Mouse (Mus musculus): ENCODE measurements around the gene Lypd3. TPM values are rescaled to one million over a fixed set of nuclear protein-coding genes. Genes with fewer than 3 reads are reported as not detected.
"Not testable (repeated sequence)": the region's sequence is repeated elsewhere in the genome, so short reads cannot be mapped to it uniquely, and the experiment has no call there.

Lypd3 gene
- total RNA-seq, 2 experiments from 2014 or later = 0.70 to 1.5 TPM

GRCm38 (mm10) chr7:24611709-24612108 is 24.6 kb upstream of the Lypd3 start:
- DNase-seq (ENCODE audit: low spot score in 2 of 2) = no peak

- no peak for DNase-seq (ENCODE audit: low spot score in 2 of 2)
These were observed 23.9 kb upstream of the Lypd3 start for GRCm38 (mm10) chr7:24612308-24612910.

GRCm38 (mm10) chr7:24614816-24615215 is 21.5 kb upstream of the Lypd3 start:
- no peak for DNase-seq (ENCODE audit: low spot score in 2 of 2)

- no peak for DNase-seq (ENCODE audit: low spot score in 2 of 2)
These were observed 18.6 kb upstream of the Lypd3 start for GRCm38 (mm10) chr7:24617763-24618162.

GRCm38 (mm10) chr7:24618374-24618773 is 18.0 kb upstream of the Lypd3 start:
- not testable (repeated sequence) for DNase-seq (ENCODE audit: low spot score in 2 of 2)

- no peak for DNase-seq (ENCODE audit: low spot score in 2 of 2)
These were observed 16.5 kb upstream of the Lypd3 start for GRCm38 (mm10) chr7:24619671-24620397.

GRCm38 (mm10) chr7:24621193-24621592 is 15.2 kb upstream of the Lypd3 start:
- no peak for DNase-seq (ENCODE audit: low spot score in 2 of 2)

- DNase-seq (ENCODE audit: low spot score in 2 of 2) = no peak
These were observed 13.4 kb upstream of the Lypd3 start for GRCm38 (mm10) chr7:24622967-24623366.

GRCm38 (mm10) chr7:24628685-24629610 is 7.4 kb upstream of the Lypd3 start:
- DNase-seq (ENCODE audit: low spot score in 2 of 2) = peak; percentile 51 to 72

- DNase-seq (ENCODE audit: low spot score in 2 of 2) = no peak
These were observed 6.7 kb upstream of the Lypd3 start for GRCm38 (mm10) chr7:24629672-24630071.

- no peak for DNase-seq (ENCODE audit: low spot score in 2 of 2)
These were observed 6.1 kb upstream of the Lypd3 start for GRCm38 (mm10) chr7:24630116-24630880.

- no peak for DNase-seq (ENCODE audit: low spot score in 2 of 2)
These were observed 696 bp downstream of the Lypd3 start for GRCm38 (mm10) chr7:24637046-24637445.

- no peak for DNase-seq (ENCODE audit: low spot score in 2 of 2)
These were observed 1.9 kb downstream of the Lypd3 start for GRCm38 (mm10) chr7:24638026-24638856.

- no peak for DNase-seq (ENCODE audit: low spot score in 2 of 2)
These were observed 4.1 kb downstream of the Lypd3 start for GRCm38 (mm10) chr7:24640450-24640849.

GRCm38 (mm10) chr7:24642491-24642890 is 6.1 kb downstream of the Lypd3 start:
- peak in 1 of 2 experiments; percentile 37 for DNase-seq (ENCODE audit: low spot score in 2 of 2)

- no peak for DNase-seq (ENCODE audit: low spot score in 2 of 2)
These were observed 8.1 kb downstream of the Lypd3 start for GRCm38 (mm10) chr7:24644492-24644891.

- DNase-seq (ENCODE audit: low spot score in 2 of 2) = no peak
These were observed 8.6 kb downstream of the Lypd3 start for GRCm38 (mm10) chr7:24644996-24645395.

GRCm38 (mm10) chr7:24646486-24646885 is 10.1 kb downstream of the Lypd3 start:
- DNase-seq (ENCODE audit: low spot score in 2 of 2) = no peak

- DNase-seq (ENCODE audit: low spot score in 2 of 2) = no peak
These were observed 17.3 kb downstream of the Lypd3 start for GRCm38 (mm10) chr7:24653681-24654080.

- no peak for DNase-seq (ENCODE audit: low spot score in 2 of 2)
These were observed 23.5 kb downstream of the Lypd3 start for GRCm38 (mm10) chr7:24659737-24660357.
